Mouse (Mus musculus) macrophage (primary cell): Measurements from ENCODE around the gene Tmem94. TPM values are rescaled to one million over a fixed set of nuclear protein-coding genes. Genes with fewer than 3 reads are reported as not detected.

Source experiments
- H3K27ac ChIP-seq: fragments of 350-480 bp; formaldehyde crosslinking; 2 replicates; pipeline ENCODE4 v1.9.0; 2021
- H3K36me3 ChIP-seq: fragments of 350-480 bp; formaldehyde crosslinking; 2 replicates; pipeline ENCODE4 v1.9.0; 2021; ENCODE audit errors: inconsistent target
- H3K4me3 ChIP-seq: fragments of 350-480 bp; formaldehyde crosslinking; 2 replicates; pipeline ENCODE4 v1.9.0; 2021; ENCODE audit errors: inconsistent target
- H3K79me2 ChIP-seq: fragments of 350-480 bp; formaldehyde crosslinking; 2 replicates; pipeline ENCODE4 v1.9.0; 2021; ENCODE audit errors: inconsistent target
- whole genome bisulfite sequencing: methylation state at CpG from one replicate; pipeline ENCODE4 v1.1.7; 2026; ENCODE audit warnings: inconsistent platforms; ENCODE audit not compliant: missing documents; 5-methylcytosine and 5-hydroxymethylcytosine counted together
- polyA plus RNA-seq: library from polyadenylated mRNA; stranded (reverse); fragments of 250-400 nt; gene quantifications from 3 replicates; pipeline ENCODE4 v1.2.4, GENCODE M21; 2018; ENCODE audit warnings: inconsistent platforms

The Tmem94 gene
- polyA plus RNA-seq, 1 experiment from 2014 or later = 14.1 TPM

DNA sequence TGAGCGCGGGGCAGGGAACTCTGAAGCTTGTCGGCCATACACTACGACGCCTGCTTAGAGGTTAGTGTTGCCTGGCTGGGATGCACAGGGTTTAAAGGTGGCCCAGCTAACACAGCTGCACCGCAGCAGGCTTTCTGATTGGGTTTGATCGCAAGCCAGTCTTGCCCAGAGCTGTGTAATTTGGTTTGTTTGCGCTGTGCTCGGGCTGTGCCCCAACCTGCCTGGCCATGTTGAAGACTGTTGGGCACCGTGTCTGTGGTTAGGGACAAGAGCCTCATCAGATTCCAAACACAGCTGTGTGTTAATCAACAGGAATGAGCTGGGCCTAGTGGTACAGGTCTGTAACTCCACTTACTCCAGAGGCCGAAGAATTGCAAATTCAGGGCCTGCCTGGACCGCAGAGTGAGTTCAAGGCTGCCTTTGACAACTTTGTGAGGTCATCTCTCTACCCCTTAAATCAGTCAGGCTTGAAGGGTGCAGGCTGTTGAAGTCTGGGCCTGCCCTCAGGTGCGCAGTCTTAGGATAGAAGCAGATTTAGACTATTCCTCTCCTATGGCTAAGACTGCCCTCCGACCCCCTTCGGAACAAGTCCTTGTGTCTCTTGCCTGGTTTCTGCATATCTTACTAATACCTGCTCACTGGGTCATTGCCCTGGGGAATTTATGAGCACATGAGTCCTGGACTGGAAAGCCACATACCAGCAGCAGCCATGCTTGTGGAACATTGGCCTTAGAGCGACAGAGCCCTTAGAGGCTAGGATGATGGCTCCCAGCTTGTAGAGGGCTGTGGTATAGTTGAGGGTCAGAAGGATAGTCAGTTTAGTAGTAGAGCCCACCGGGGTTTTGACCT lies 12.5 kb downstream of the Tmem94 start:
- H3K4me3 ChIP-seq = no peak overlapping the region

DNA sequence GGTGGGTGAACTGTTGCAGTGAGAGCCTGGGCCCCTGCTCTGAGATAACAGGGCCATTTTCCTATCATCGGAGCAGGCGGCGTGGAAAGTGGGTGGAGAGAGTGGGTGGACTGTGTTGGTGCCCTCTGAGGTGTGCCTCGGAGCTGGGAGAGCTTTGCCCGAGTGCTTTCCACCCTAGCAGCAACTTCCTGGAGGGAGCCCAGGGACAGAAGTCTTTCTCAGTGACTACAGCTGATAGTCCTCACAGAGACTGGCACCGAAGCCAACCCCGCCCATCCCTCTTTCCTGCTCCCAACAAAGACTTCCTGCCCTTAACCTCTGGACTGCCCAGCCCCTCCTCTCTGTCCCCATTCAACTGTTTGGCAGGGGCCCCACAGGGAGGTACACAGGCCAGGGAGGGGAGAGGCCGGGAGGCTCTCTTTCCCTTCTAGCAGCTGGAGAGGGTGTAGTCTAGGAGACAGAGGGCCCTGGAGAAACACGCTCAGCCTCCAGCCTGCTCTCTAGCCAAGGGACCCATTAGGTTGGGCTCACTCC lies 13.9 kb downstream of the Tmem94 start:
- H3K4me3 ChIP-seq = no peak overlapping the region
- no peaks in the 10 kb centered on the region for H3K36me3 ChIP-seq
- H3K79me2 ChIP-seq = no peaks in the 10 kb centered on the region; the same call in 1 of the 2 replicates
- 48% methylated on average over 9 of the region's 9 CpGs for WGBS
- no peak overlapping the region for H3K27ac ChIP-seq

More for the DNA sequence above, 12.5 kb downstream of the Tmem94 start:
- no peaks in the 10 kb centered on the region for H3K36me3 ChIP-seq
- H3K27ac ChIP-seq = no peak overlapping the region
- WGBS = 94% methylated on average over 17 of the region's 17 CpGs
- peaks cover 11% of the 10 kb centered on the region; the same call in 1 of the 2 replicates for H3K79me2 ChIP-seq

- Histone ChIP-seq H3K36me3 (no peaks in the 10 kb centered on the region), H3K27ac (no peak overlapping the region), H3K4me3 (no peak overlapping the region), H3K79me2 (no peaks in the 10 kb centered on the region)
- WGBS = 57% methylated on average over 20 of the region's 20 CpGs
These were observed 15.2 kb downstream of the Tmem94 start for GRCm38 (mm10) chr11:115780141-115781070.

DNA sequence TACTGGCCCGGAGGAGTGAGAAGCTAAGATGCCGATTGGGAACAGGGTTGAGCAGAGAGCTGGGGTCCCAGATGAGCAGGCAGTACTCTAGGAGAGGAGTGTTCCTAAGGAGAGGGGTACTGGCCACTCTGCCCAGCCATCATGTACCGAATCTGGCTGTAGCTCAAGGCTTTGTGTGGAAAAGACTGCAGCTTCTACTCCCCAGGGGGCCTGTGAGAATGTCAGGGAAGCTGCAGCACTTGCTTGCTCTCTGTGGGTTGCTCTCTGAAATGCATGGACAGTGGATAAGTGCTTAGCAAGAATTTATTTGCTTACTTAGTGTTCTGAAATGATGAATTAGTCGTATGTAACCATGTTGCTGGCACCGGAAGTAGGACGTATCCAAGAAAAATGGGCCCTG lies 21.2 kb downstream of the Tmem94 start:
- 94% methylated on average over 6 of the region's 6 CpGs for WGBS
- Histone ChIP-seq H3K27ac (no peak overlapping the region), H3K79me2 (no peaks in the 10 kb centered on the region), H3K36me3 (peaks cover 19% of the 10 kb centered on the region; the same call in 1 of the 2 replicates), H3K4me3 (no peak overlapping the region)

DNA sequence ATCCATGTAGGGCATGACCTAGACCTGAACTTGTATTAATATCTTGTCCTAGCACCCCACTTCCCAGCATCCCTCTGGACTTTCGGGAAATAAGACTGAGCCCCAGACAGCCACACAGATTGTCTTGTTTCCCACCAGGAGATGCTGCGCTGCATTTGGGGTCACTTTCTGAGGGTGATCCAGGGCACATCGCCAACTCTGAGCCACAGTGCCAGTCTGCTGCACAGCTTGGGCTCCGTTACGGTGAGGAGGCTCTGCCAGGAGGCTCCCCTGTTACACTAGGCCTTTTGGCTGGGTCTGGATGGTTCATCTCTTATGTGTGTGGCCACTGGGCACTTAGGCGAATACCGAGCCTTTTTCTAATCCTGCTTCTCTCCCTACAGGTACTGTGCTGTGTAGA lies 24.6 kb downstream of the Tmem94 start:
- Histone ChIP-seq H3K36me3 (peaks cover 50% of the 10 kb centered on the region), H3K4me3 (no peak overlapping the region), H3K79me2 (no peaks in the 10 kb centered on the region), H3K27ac (no peak overlapping the region)
- 93% methylated on average over 7 of the region's 7 CpGs for WGBS

GRCm38 (mm10) chr11:115791919-115792318 lies 26.7 kb downstream of the Tmem94 start:
- peaks cover 61% of the 10 kb centered on the region for H3K36me3 ChIP-seq
- no peak overlapping the region for H3K4me3 ChIP-seq
- no peak overlapping the region for H3K27ac ChIP-seq
- 95% methylated on average over 16 of the region's 16 CpGs for WGBS
- no peaks in the 10 kb centered on the region for H3K79me2 ChIP-seq

- H3K27ac ChIP-seq = no peak overlapping the region
- H3K79me2 ChIP-seq = no peaks in the 10 kb centered on the region
- WGBS = 94% methylated on average over 14 of the region's 14 CpGs
- no peak overlapping the region for H3K4me3 ChIP-seq
- peaks cover 61% of the 10 kb centered on the region for H3K36me3 ChIP-seq
These were observed 27.1 kb downstream of the Tmem94 start for GRCm38 (mm10) chr11:115792353-115792752.

GRCm38 (mm10) chr11:115796898-115797297 lies 31.7 kb downstream of the Tmem94 start:
- H3K4me3 ChIP-seq = no peak overlapping the region
- no peak overlapping the region for H3K27ac ChIP-seq
- peaks cover 50% of the 10 kb centered on the region for H3K36me3 ChIP-seq
- H3K79me2 ChIP-seq = no peaks in the 10 kb centered on the region
- 64% methylated on average over 15 of the region's 15 CpGs for WGBS

DNA sequence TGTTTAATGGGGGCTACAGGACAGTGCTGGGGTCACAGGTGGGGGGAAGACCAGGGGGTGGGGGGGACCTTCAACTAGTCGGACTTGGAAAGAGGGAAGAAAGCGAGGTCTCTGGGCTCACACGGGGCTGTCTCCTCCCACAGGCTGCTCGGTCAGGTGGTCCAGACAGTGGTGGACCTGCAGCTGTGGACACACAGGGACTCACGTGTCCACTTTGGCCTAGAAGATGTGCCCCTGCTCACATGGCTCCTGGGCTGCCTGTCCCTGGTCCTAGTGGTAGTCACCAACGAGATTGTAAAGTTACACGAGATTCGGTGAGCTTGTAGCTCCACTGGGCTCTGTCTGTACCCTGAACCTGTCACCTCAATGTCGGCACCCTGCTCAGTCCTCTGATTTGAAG lies 32.4 kb downstream of the Tmem94 start:
- WGBS = 89% methylated on average over 9 of the region's 9 CpGs

GRCm38 (mm10) chr11:115800981-115801380 lies 35.7 kb downstream of the Tmem94 start:
- no peaks in the 10 kb centered on the region for H3K79me2 ChIP-seq
- peaks cover 10% of the 10 kb centered on the region; the same call in 1 of the 2 replicates for H3K36me3 ChIP-seq
- H3K27ac ChIP-seq = no peak overlapping the region
- WGBS = 85% methylated on average over 14 of the region's 18 CpGs
- no peak overlapping the region for H3K4me3 ChIP-seq

More for the DNA sequence above, 32.4 kb downstream of the Tmem94 start:
- H3K4me3 ChIP-seq = no peak overlapping the region
- peaks cover 43% of the 10 kb centered on the region for H3K36me3 ChIP-seq
- no peaks in the 10 kb centered on the region for H3K79me2 ChIP-seq
- H3K27ac ChIP-seq = no peak overlapping the region

- 91% methylated on average over 20 of the region's 24 CpGs for WGBS
- no peak overlapping the region for H3K27ac ChIP-seq
- H3K79me2 ChIP-seq = no peaks in the 10 kb centered on the region
- H3K36me3 ChIP-seq = 0 out of 2 replicates have a peak, but pooled peaks cover 4% of the 10 kb centered on the region
- no peak overlapping the region for H3K4me3 ChIP-seq
These were observed 38.0 kb downstream of the Tmem94 start for GRCm38 (mm10) chr11:115803072-115803709.

DNA sequence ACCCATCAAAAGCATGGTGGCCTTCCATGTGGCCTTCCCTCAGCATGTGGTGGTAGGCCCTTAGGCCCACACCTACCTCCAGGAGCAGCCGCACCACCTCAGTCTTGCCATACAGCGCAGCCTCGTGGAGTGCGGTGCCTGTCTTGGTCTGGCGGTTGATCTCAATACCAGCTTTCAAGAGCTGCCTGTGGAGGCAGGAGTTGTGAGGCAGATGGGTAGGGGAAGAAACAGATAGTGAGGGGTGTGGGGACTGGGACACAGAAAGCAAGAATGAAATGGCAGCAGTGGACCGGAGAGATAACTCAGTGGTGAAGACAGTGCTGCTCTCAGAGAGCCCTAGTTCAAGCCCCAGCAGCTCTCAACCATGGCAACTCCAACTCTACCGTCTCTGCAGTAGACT lies 39.8 kb downstream of the Tmem94 start:
- no peak overlapping the region for H3K27ac ChIP-seq
- H3K36me3 ChIP-seq = no peaks in the 10 kb centered on the region
- WGBS = 93% methylated on average over 7 of the region's 7 CpGs
- no peak overlapping the region for H3K4me3 ChIP-seq
- H3K79me2 ChIP-seq = no peaks in the 10 kb centered on the region

- no peaks in the 10 kb centered on the region for H3K79me2 ChIP-seq
- H3K27ac ChIP-seq = no peak overlapping the region
- H3K36me3 ChIP-seq = no peaks in the 10 kb centered on the region
These were observed 40.9 kb downstream of the Tmem94 start for GRCm38 (mm10) chr11:115806154-115806553.

GRCm38 (mm10) chr11:115807306-115807705 lies 42.1 kb downstream of the Tmem94 start:
- H3K79me2 ChIP-seq = no peaks in the 10 kb centered on the region
- H3K36me3 ChIP-seq = no peaks in the 10 kb centered on the region
- WGBS = 97% methylated on average over 6 of the region's 6 CpGs
- no peak overlapping the region for H3K27ac ChIP-seq
- H3K4me3 ChIP-seq = no peak overlapping the region

More at GRCm38 (mm10) chr11:115806154-115806553, 40.9 kb downstream of the Tmem94 start:
- 79% methylated on average over 10 of the region's 10 CpGs for WGBS
- H3K4me3 ChIP-seq = no peak overlapping the region
